Mouse (Mus musculus) ovary, adult 18-20 months (tissue): ENCODE measurements around the gene Scgb2b17.
"Not testable (repeated sequence)": the region's sequence is repeated elsewhere in the genome, so short reads cannot be mapped to it uniquely, and the experiment has no call there.

Experiments used
- DNase-seq: peaks from one replicate; pipeline ENCODE4 v3.0.0; 2022; ENCODE audit warnings: low spot score, mixed read lengths

The Scgb2b17 gene

DNA sequence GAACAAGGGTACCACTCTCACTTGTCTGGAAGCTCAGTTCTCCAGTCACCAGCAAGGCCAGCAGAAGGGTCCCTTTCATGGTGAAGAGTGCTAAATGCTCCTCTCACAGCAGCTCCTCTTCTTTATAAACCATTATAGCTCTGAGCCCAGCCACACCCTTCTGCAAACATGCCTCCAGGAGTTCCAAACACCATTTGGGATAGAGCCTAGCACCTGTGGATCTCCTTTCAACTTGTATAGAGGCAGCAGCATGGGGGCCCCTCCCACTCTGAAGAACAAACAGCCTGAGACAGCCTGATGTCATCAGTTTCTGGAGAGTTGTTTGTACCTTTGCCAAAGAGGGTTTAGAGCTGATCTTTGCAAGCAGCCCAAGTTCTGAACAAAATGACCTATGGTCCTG lies at the start of gene Scgb2b17:
Gene Scgb2b17, minus strand, starts transcription at position 101 of the 400 bp plus-strand sequence.
- DNase-seq, result not testable (repeated sequence)

DNA sequence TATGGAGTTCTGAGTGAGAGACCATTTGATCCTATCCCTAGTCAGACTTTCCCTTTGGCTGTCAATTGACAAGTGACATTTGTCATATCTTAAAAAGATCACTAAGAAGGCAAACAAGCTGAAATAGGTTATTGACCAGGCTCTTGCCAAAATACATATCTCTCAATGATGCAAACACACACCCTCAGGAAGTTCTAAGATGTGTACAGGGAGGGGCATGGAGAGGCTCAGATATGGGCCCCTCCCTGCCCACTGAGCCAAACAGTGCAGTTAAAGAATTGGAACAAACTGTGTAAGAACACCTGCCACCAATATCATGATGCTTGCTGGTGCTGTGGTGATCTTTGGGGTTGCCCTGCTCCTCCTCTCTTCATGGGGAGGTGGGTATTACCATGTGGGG lies 6.8 kb upstream of the Scgb2b17 start, which contains the start of gene Scgb1b17:
Gene Scgb1b17, plus strand, starts transcription at position 301 of the 400 bp plus-strand sequence.
- DNase-seq, result not testable (repeated sequence)
